Mouse (Mus musculus) cortical plate, adult 2 months (tissue): ENCODE measurements around the gene Etl4. TPM values are rescaled to one million over a fixed set of nuclear protein-coding genes. Genes with fewer than 3 reads are reported as not detected.

ENCODE experiments used
- H3K27ac ChIP-seq: fragments of 200-500 bp; 2 replicates; pipeline ENCODE4 v1.5.1; 2012; ENCODE audit warnings: low read length, control low read depth, inconsistent platforms; ENCODE audit not compliant: insufficient read depth
- H3K4me1 ChIP-seq: fragments of 200-500 bp; 2 replicates; pipeline ENCODE4 v1.6.1; 2011; ENCODE audit warnings: low read length; ENCODE audit not compliant: control insufficient read depth, insufficient read depth
- H3K4me3 ChIP-seq: fragments of 200-500 bp; 2 replicates; pipeline ENCODE4 v1.5.1; 2011; ENCODE audit warnings: mild to moderate bottlenecking, low read length, control low read depth; ENCODE audit not compliant: insufficient read depth
- CTCF ChIP-seq: fragments of 200-500 bp; IDR thresholded peaks from 2 replicates; pipeline ENCODE4 v1.5.1; 2011; ENCODE audit warnings: mild to moderate bottlenecking, control low read depth, low read length; ENCODE audit not compliant: insufficient read depth; ENCODE audit errors: extremely low read depth
- POLR2A ChIP-seq: fragments of 200-500 bp; IDR thresholded peaks from 2 replicates; pipeline ENCODE4 v1.6.1; 2011; ENCODE audit warnings: mild to moderate bottlenecking, low read length, control low read depth; ENCODE audit not compliant: insufficient read depth; ENCODE audit errors: extremely low read depth
- polyA plus RNA-seq: library from polyadenylated mRNA; depleted of rRNA; stranded (reverse); fragments of >200 nt; gene quantifications from 2 replicates; pipeline ENCODE4 v1.2.3, GENCODE M21; 2012

The Etl4 gene
- polyA plus RNA-seq, 1 experiment: 90.7 TPM

DNA sequence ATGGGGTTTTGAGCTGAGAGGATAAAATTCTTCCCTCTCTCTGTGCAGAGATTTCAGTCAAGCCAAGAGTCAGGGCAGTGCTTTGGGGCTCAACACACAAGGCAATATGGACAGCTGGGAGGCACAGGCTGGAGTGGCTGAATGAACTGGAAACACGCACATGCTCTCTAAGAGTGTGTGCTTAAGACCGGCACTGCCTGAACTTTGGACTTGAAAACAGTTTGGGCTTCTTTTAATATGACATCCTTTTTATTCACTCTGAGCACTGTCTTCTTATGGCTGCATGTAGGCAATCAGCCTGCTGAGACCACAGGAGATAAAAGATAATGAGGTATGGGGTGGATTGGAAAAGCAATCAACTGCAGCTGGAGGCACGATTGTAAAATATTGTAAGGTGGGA is 921.3 kb downstream of the Etl4 start:
- TF ChIP-seq POLR2A (no peak), CTCF (no peak)
- no peak overlapping the region for H3K4me3 ChIP-seq
- no peak overlapping the region for H3K27ac ChIP-seq
- no peaks in the 10 kb centered on the region for H3K4me1 ChIP-seq

DNA sequence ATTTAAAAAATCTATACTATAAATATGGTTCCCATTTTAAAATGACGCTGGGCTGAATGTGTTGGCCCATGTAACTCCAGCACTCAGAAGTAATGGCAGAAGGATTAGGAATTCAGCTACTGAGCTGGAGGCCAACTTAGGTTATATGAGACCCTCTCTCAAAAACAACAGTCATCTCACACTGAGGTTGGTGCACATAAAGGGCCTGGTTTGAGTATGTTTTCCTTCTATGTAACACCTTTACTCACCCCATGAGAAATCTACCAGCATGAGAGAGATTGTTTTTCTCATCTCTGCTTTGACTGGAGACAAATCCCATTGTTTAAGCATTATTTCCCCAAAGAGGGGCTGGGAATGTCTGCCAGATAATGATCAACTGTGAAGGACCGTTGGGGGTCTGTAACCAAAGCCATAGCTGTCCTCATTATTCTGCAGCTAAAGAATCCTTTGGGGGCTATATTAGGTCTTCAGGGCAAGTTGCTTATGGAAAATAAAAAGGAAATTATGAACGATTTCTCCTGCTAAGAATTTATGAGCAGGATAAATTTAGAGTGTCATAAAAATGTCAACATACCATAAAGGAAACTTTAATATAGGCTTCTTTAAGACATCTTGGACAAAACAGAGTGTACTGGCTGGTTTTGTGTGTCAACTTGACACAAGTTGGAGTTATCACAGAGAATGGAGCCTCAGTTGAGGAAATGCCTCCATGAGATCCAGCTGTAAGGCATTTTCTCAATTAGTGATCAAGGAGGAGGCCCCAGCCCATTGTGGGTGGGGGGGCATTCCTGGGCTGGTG is 922.2 kb downstream of the Etl4 start:
- no peak overlapping the region for H3K27ac ChIP-seq
- no peaks in the 10 kb centered on the region for H3K4me1 ChIP-seq
- H3K4me3 ChIP-seq: no peak overlapping the region
- TF ChIP-seq POLR2A (no peak), CTCF (no peak)

DNA sequence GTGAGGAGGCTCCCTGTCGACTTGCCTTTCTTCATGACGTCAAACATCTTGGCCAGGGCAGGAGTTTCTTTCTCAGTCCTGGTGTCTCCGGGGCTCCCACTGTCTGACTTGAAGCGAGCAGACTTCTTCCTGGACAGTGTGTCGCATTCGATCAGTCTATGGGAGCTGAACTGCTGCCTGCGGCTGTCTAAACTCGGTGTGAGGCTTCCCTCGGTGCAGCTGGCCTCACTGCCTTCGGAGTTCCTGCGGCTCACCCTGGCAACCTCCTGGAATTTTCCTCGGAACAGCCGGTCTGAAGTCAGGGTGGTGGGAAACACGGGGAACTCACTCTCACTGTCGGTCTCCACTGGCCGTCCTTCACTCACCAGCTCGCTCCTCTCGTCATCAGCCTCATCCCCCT is 939.8 kb downstream of the Etl4 start:
- Histone ChIP-seq H3K27ac (no peak overlapping the region), H3K4me3 (no peak overlapping the region), H3K4me1 (no peaks in the 10 kb centered on the region)
- TF ChIP-seq POLR2A (no peak), CTCF (no peak)
